Mouse (Mus musculus): Measurements from ENCODE around the gene Col7a1.

Gene Col7a1

GRCm38 (mm10) chr9:108953081-108953636 lies at the start of gene Col7a1:
Col7a1 (plus strand) TSS chr9:108953586.
- no peak for DNase-seq (ENCODE audit: low spot score in 2 of 2)

- DNase-seq (ENCODE audit: low spot score in 2 of 2), result no peak
Measured at GRCm38 (mm10) chr9:108912308-108912707, 41.1 kb upstream of the Col7a1 start.

GRCm38 (mm10) chr9:108913161-108913560 lies 40.2 kb upstream of the Col7a1 start:
- DNase-seq (ENCODE audit: low spot score in 2 of 2), result no peak

- DNase-seq (ENCODE audit: low spot score in 2 of 2), result no peak
Measured at GRCm38 (mm10) chr9:108913621-108914020, 39.8 kb upstream of the Col7a1 start.

GRCm38 (mm10) chr9:108914491-108914890 lies 38.9 kb upstream of the Col7a1 start, which contains the start of gene Tmem89:
Tmem89 (plus strand) TSS chr9:108914619.
- DNase-seq (ENCODE audit: low spot score in 2 of 2), result peak; percentile 33 to 63

GRCm38 (mm10) chr9:108925897-108926296 lies 27.5 kb upstream of the Col7a1 start:
- no peak for DNase-seq (ENCODE audit: low spot score in 2 of 2)

GRCm38 (mm10) chr9:108928424-108928823 lies 25.0 kb upstream of the Col7a1 start:
- DNase-seq (ENCODE audit: low spot score in 2 of 2), result no peak

- no peak for DNase-seq (ENCODE audit: low spot score in 2 of 2)
Measured at GRCm38 (mm10) chr9:108935991-108936390, 17.4 kb upstream of the Col7a1 start.

- peak; percentile 92 to 94 for DNase-seq (ENCODE audit: low spot score in 2 of 2)
Measured at GRCm38 (mm10) chr9:108936418-108937364, 16.7 kb upstream of the Col7a1 start, which contains the start of gene Uqcrc1. Uqcrc1 (plus strand) TSS chr9:108936633.

GRCm38 (mm10) chr9:108945111-108945510 lies 8.3 kb upstream of the Col7a1 start:
- DNase-seq (ENCODE audit: low spot score in 2 of 2), result peak in 1 of 2 experiments; percentile 20

GRCm38 (mm10) chr9:108945608-108946007 lies 7.8 kb upstream of the Col7a1 start:
- DNase-seq (ENCODE audit: low spot score in 2 of 2), result no peak

- no peak for DNase-seq (ENCODE audit: low spot score in 2 of 2)
Measured at GRCm38 (mm10) chr9:108949231-108949966, 4.0 kb upstream of the Col7a1 start.

- no peak for DNase-seq (ENCODE audit: low spot score in 2 of 2)
Measured at GRCm38 (mm10) chr9:108949967-108950728, 3.2 kb upstream of the Col7a1 start.

- no peak for DNase-seq (ENCODE audit: low spot score in 2 of 2)
Measured at GRCm38 (mm10) chr9:108955241-108955640, 1.9 kb downstream of the Col7a1 start.

GRCm38 (mm10) chr9:108955846-108956245 lies 2.5 kb downstream of the Col7a1 start:
- DNase-seq (ENCODE audit: low spot score in 2 of 2), result no peak

- DNase-seq (ENCODE audit: low spot score in 2 of 2), result no peak
Measured at GRCm38 (mm10) chr9:108963577-108963976, 10.2 kb downstream of the Col7a1 start.

GRCm38 (mm10) chr9:108964338-108964737 lies 11.0 kb downstream of the Col7a1 start:
- DNase-seq (ENCODE audit: low spot score in 2 of 2), result no peak

- no peak for DNase-seq (ENCODE audit: low spot score in 2 of 2)
Measured at GRCm38 (mm10) chr9:108970623-108971022, 17.2 kb downstream of the Col7a1 start.

- no peak for DNase-seq (ENCODE audit: low spot score in 2 of 2)
Measured at GRCm38 (mm10) chr9:108976483-108976882, 23.1 kb downstream of the Col7a1 start.

- DNase-seq (ENCODE audit: low spot score in 2 of 2), result no peak
Measured at GRCm38 (mm10) chr9:108977966-108978365, 24.6 kb downstream of the Col7a1 start.

- no peak for DNase-seq (ENCODE audit: low spot score in 2 of 2)
Measured at GRCm38 (mm10) chr9:108982498-108982897, 29.1 kb downstream of the Col7a1 start.

Data from frontal cortex, postnatal 36 days (tissue).